Mouse (Mus musculus) heart, embryonic 13.5 days (tissue): Measurements from ENCODE around the gene Gm21852. TPM values are rescaled to one million over a fixed set of nuclear protein-coding genes. Genes with fewer than 3 reads are reported as not detected.
"Not testable (repeated sequence)": the region's sequence is repeated elsewhere in the genome, so short reads cannot be mapped to it uniquely, and the experiment has no call there.

Experiments used
- ATAC-seq: fragments of 200-750 bp; cut with Nextera tagmentation; 2 replicates; pipeline ENCODE4 v1.8.0; 2017; ENCODE audit warnings: moderate TSS enrichment; ENCODE audit not compliant: insufficient number of reproducible peaks, low FRiP score, low TSS enrichment; ENCODE audit errors: extremely low read depth
- H3K27ac ChIP-seq: fragments of 300-500 bp; sonication (generic); replicated peaks from 2 replicates; pipeline ENCODE4 v1.5.1; 2015; ENCODE audit warnings: moderate library complexity, mild to moderate bottlenecking, inconsistent platforms
- H3K27me3 ChIP-seq: fragments of 300-500 bp; sonication (generic); replicated peaks from 2 replicates; pipeline ENCODE4 v1.6.1; 2015; ENCODE audit warnings: mild to moderate bottlenecking, inconsistent platforms
- H3K36me3 ChIP-seq: fragments of 300-500 bp; sonication (generic); 2 replicates; pipeline ENCODE4 v1.6.1; 2015; ENCODE audit warnings: mild to moderate bottlenecking, inconsistent platforms
- H3K4me1 ChIP-seq: fragments of 300-500 bp; sonication (generic); 2 replicates; pipeline ENCODE4 v1.6.1; 2015; ENCODE audit warnings: inconsistent platforms
- H3K4me2 ChIP-seq: fragments of 300-500 bp; sonication (generic); 2 replicates; pipeline ENCODE4 v1.6.1; 2015; ENCODE audit warnings: inconsistent platforms, mild to moderate bottlenecking, moderate library complexity
- H3K4me3 ChIP-seq: fragments of 300-500 bp; sonication (generic); 2 replicates; pipeline ENCODE4 v1.5.1; 2015; ENCODE audit warnings: moderate library complexity, mild to moderate bottlenecking, inconsistent platforms
- H3K9ac ChIP-seq: fragments of 300-500 bp; sonication (generic); 2 replicates; pipeline ENCODE4 v1.6.1; 2015; ENCODE audit warnings: inconsistent platforms, mild to moderate bottlenecking, moderate library complexity
- H3K9me3 ChIP-seq: fragments of 300-500 bp; sonication (generic); 2 replicates; pipeline ENCODE4 v1.6.1; 2016; ENCODE audit warnings: inconsistent platforms
- WGBS: fragments of 180-500 bp; shearing (Covaris S2); methylation state at CpG from one replicate; pipeline ENCODE4 v1.1.7; 2015; ENCODE audit warnings: mixed read lengths; 5-methylcytosine and 5-hydroxymethylcytosine counted together
- microRNA-seq: library from miRNA; unstranded; fragments of <30 nt; microRNA quantifications from one replicate; pipeline ENCODE4, GENCODE M21; 2016
- polyA plus RNA-seq: library from polyadenylated mRNA; unstranded; fragments of >200 nt; fragmentation: Nextera tagmentation; extraction: Ambion mirVana; gene quantifications from 2 replicates; pipeline ENCODE4 v1.2.1, GENCODE M21; 2015

Gene Gm21852
- polyA plus RNA-seq: not detected in 2 replicates

DNA sequence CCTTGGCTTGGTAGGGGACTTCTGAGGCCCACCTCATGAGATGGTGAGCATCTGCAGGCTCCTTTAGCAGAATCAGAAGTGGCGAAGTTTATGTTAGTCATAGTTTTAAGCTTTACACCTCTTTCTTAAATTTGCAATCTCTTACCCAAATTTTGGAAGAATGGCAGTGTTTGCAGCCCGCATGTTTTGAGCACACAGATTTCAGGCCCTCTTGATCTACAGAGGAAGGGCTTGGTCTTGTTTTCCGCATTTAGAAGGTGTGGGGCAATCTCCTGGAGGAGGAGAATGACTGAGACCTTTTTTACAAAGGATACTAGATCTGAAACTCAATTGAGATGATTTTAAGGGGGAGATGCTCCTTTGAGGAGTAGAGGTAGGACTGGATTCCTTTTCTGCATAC is at the start of gene Gm21852:
Gene Gm21852 (minus strand): TSS at position 101 of the 400 bp plus-strand sequence.
- WGBS: no CpG with 5 or more reads among the region's 3 CpGs
- not testable (repeated sequence) for H3K36me3 ChIP-seq, H3K4me1 ChIP-seq, H3K4me3 ChIP-seq, ATAC-seq, H3K9me3 ChIP-seq, H3K4me2 ChIP-seq, H3K27me3 ChIP-seq, H3K9ac ChIP-seq, H3K27ac ChIP-seq

Small RNA genes lying within 50 kb of the gene (microRNA-seq; reads per million reads assigned to microRNA genes)
- gene Gm27466 (not detected), gene Gm28018 (not detected)

Other genes starting within 250 kb of the Gm21852 start
- gene Gm21797, start 123.8 kb upstream of the Gm21852 start, polyA plus RNA-seq: not detected in 2 replicates
- not detected in 2 replicates for gene Gm20795, start 152.9 kb upstream of the Gm21852 start, polyA plus RNA-seq